Comparison of ENCODE assay signal across 8 mouse cellular contexts in genomic region chr5:122049664-122050016, GRCm38 (mm10). TPM values are rescaled to one million over a fixed set of nuclear protein-coding genes. Genes with fewer than 3 reads are reported as not detected.
DNase-seq lines count a peak whose midpoint lies in the region; ATAC-seq and TF ChIP-seq lines count a peak whose summit lies in the region.

No protein-coding gene starts in this region.

- no peaks in the 10 kb centered on the region for H3K36me3 ChIP-seq in heart, adult 2 months (ENCODE audit: control insufficient read depth, insufficient read depth, low read length)
- no peaks in the 10 kb centered on the region for H3K36me3 ChIP-seq in C2C12 (ENCODE audit: control insufficient read depth, insufficient read depth)
- no peaks in the 10 kb centered on the region for H3K36me3 ChIP-seq in liver, embryonic 12.5 days

- DNase-seq in heart, adult 2 months: no peak
- DNase-seq in heart, postnatal 25 days (ENCODE audit: low spot score): no peak
- DNase-seq in cerebellum, postnatal 36 days: peak; percentile 74 to 75
- peak; percentile 68 for DNase-seq in heart, postnatal 4 days
- peak; percentile 76 for DNase-seq in retina, embryonic 14.5 days (ENCODE audit: low spot score)
- DNase-seq in natural killer cell, adult 2 months (ENCODE audit: low spot score in 2 of 2): no peak

- WGBS in heart, adult 2 months: 0% methylated on average over 16 of the region's 43 CpGs
- WGBS in liver, embryonic 12.5 days (ENCODE audit: insufficient replicate concordance): 0% methylated on average over 13 of the region's 43 CpGs

- H3K27me3 ChIP-seq in heart, adult 2 months (ENCODE audit: control insufficient read depth, insufficient read depth, low read length): peaks cover 3% of the 10 kb centered on the region
- H3K27me3 ChIP-seq in C2C12 (ENCODE audit: control insufficient read depth, insufficient read depth, insufficient read length): peaks cover 89% of the 10 kb centered on the region
- peaks cover 95% of the 10 kb centered on the region for H3K27me3 ChIP-seq in liver, embryonic 12.5 days (replicated peaks)

- H3K4me1 ChIP-seq in heart, adult 2 months (ENCODE audit: control insufficient read depth, insufficient read depth, low read length): peaks cover 3% of the 10 kb centered on the region
- H3K4me1 ChIP-seq in liver, embryonic 12.5 days: peaks cover 21% of the 10 kb centered on the region

- H3K9ac ChIP-seq in heart, adult 2 months (ENCODE audit: low read depth, low read length): peak overlapping the region; percentile 95
- H3K9ac ChIP-seq in liver, embryonic 12.5 days: peak overlapping the region; percentile 61

- TF ChIP-seq EP300 in heart, adult 2 months (IDR thresholded peaks at IDR 0.05; ENCODE audit: insufficient read depth, low read depth, low read length): no peak

- H3ac ChIP-seq in C2C12 (ENCODE audit: control insufficient read depth, insufficient read length, low read depth): peak overlapping the region; percentile 58

- no peaks in the 10 kb centered on the region for H3K79me2 ChIP-seq in heart, adult 2 months (replicated peaks; ENCODE audit: control insufficient read depth, insufficient read depth, low read length)
- H3K79me2 ChIP-seq in C2C12 (ENCODE audit: control insufficient read depth, insufficient read depth): no peaks in the 10 kb centered on the region

- H3K4me3 ChIP-seq in heart, adult 2 months: peak overlapping the region; percentile 78
- H3K4me3 ChIP-seq in C2C12 (ENCODE audit: insufficient read depth, poor library complexity, severe bottlenecking): no peak overlapping the region
- peak overlapping the region; percentile 66 for H3K4me3 ChIP-seq in liver, embryonic 12.5 days

- no peaks in the 10 kb centered on the region for H3K79me3 ChIP-seq in C2C12 (ENCODE audit: low read depth)

- H3K4me2 ChIP-seq in liver, embryonic 12.5 days: peak overlapping the region; percentile 78

- peak overlapping the region; percentile 48 for H3K27ac ChIP-seq in heart, adult 2 months
- H3K27ac ChIP-seq in liver, embryonic 12.5 days: no peak overlapping the region

- no peak for ATAC-seq in liver, embryonic 12.5 days

- H3K9me3 ChIP-seq in liver, embryonic 12.5 days (replicated peaks): no peaks in the 10 kb centered on the region

- no peak for TF ChIP-seq CTCF in heart, adult 2 months (IDR thresholded peaks at IDR 0.05)
- TF ChIP-seq CTCF in C2C12 (IDR thresholded peaks at IDR 0.05; ENCODE audit: control insufficient read depth, insufficient read depth, insufficient read length): no peak

- no peak for TF ChIP-seq POLR2A in heart, adult 2 months (IDR thresholded peaks at IDR 0.05; ENCODE audit: insufficient read depth, low read depth, low read length)

- intact Hi-C loops in heart, adult 2 months (cut with DNase I): loop anchor here (5.0 kb wide), 2 partner anchors 38 to 47 kb away; no protein-coding TSS in a partner anchor
- intact Hi-C loops in heart, postnatal 25 days (cut with DNase I): loop anchor here (5.0 kb wide), 1 partner anchor 38 kb away; no protein-coding TSS in a partner anchor

TF ChIP-seq in C2C12, 6 proteins besides CTCF, POLR2A, EP300 and RAD21:
- TF ChIP-seq USF1 (IDR thresholded peaks at IDR 0.05; ENCODE audit: low read depth) (no peak), MAX (IDR thresholded peaks at IDR 0.05) (no peak), MYOG (IDR thresholded peaks at IDR 0.05; ENCODE audit: control insufficient read depth, extremely low read depth, insufficient read length) (no peak), FOSL1 (IDR thresholded peaks at IDR 0.05; ENCODE audit: insufficient read depth, low read length, poor library complexity, severe bottlenecking) (no peak), CEBPB (IDR thresholded peaks at IDR 0.05; ENCODE audit: low read depth) (no peak), MYOD1 (IDR thresholded peaks at IDR 0.05; ENCODE audit: control insufficient read depth, insufficient read length, low read depth) (no peak)

RNA-seq across cellular contexts. Expression of gene Cux2, which starts 0.3 kb away (rescaled TPM):
- total RNA-seq in heart, adult 2 months (2021): 10 to 100 TPM; 18.1 to 18.4 TPM
- polyA plus RNA-seq in heart, adult 2 months (2012; rRNA removed): 11.4 and 16.7 TPM in 2 replicates
- 10 to 100 TPM; 23.7 to 29.0 TPM for total RNA-seq in heart, postnatal 25 days (2021)
- polyA plus RNA-seq in C2C12 (2012; fragmentation: generic; extraction: Trizol): 0.08 TPM
- 10 to 100 TPM; 12.2 to 13.6 TPM for total RNA-seq in heart, postnatal 4 days (2021)
- polyA plus RNA-seq in liver, embryonic 12.5 days (2016; fragmentation: Nextera tagmentation; extraction: Ambion mirVana): 2.5 and 2.7 TPM in 2 replicates

RNA-seq across cellular contexts. Expression of gene Myl2, which starts 51.1 kb away (rescaled TPM):
- total RNA-seq in heart, adult 2 months (2021): over 10,000 TPM; 18,797 to 22,206 TPM
- 7,725 and 11,177 TPM in 2 replicates for polyA plus RNA-seq in heart, adult 2 months (2012; rRNA removed)
- total RNA-seq in heart, postnatal 25 days (2021): over 10,000 TPM; 18,094 to 20,102 TPM
- not detected for polyA plus RNA-seq in C2C12 (2012; fragmentation: generic; extraction: Trizol)
- total RNA-seq in heart, postnatal 4 days (2021): over 10,000 TPM; 18,495 to 19,403 TPM
- 0.35 and 2.5 TPM in 2 replicates for polyA plus RNA-seq in liver, embryonic 12.5 days (2016; fragmentation: Nextera tagmentation; extraction: Ambion mirVana)

Comparison
In these comparisons a context has a peak if more than half of its experiments do, and no peak if none do; other contexts are left out.
1. DNase-seq: peak in cerebellum, postnatal 36 days (2 of 2), heart, postnatal 4 days (single experiment) and retina, embryonic 14.5 days (single experiment); none in heart, adult 2 months (0 of 2), heart, postnatal 25 days (single experiment) and natural killer cell, adult 2 months (0 of 2).